Mouse (Mus musculus) small intestine, adult 2 months (tissue): Measurements from ENCODE around the gene Nsg2.

ENCODE experiments used
- CTCF ChIP-seq: fragments of 200-500 bp; IDR thresholded peaks from 2 replicates; pipeline ENCODE4 v1.5.1; 2012; ENCODE audit warnings: low read depth, mild to moderate bottlenecking, control low read depth, inconsistent platforms, low read length, moderate library complexity, mixed read lengths; ENCODE audit not compliant: insufficient replicate concordance, insufficient read length; ENCODE audit errors: extremely low read depth
- POLR2A ChIP-seq: fragments of 200-500 bp; IDR thresholded peaks from 2 replicates; pipeline ENCODE4 v1.6.1; 2012; ENCODE audit warnings: low read depth, mild to moderate bottlenecking, control low read depth, inconsistent platforms, low read length, moderate library complexity

- TF ChIP-seq CTCF: no peak
- TF ChIP-seq POLR2A: no peak
Measured at GRCm38 (mm10) chr11:32008852-32009251, 8.6 kb downstream of the Nsg2 start.
